In genomic region chr6:134578039-134578438, GRCm38 (mm10) we compare ENCODE assay signal across 21 mouse cellular contexts.
"Had no signal": no experiment of that assay in that cellular context is flagged by ENCODE, and none has a peak within 500 bp of the region (broad histone marks: within the 10 kb centered on the region; RNA-seq: fewer than 3 reads in every experiment).

No protein-coding gene starts in this region.

- H3K4me1 ChIP-seq: limb, embryonic 10.5 days; limb, embryonic 13.5 days; liver, embryonic 12.5 days; liver, embryonic 15.5 days had no signal

- DNase-seq: kidney, postnatal 25 days; layer of hippocampus, adult 9-11 months; liver; lung, adult 18-20 months; lung, postnatal 14 days; lung, postnatal 4 days; midbrain, embryonic 14.5 days; right cerebral cortex, adult 18-20 months; right cerebral cortex, postnatal 14 days; right cerebral cortex, postnatal 4 days; thymus, adult 2 months; thymus, postnatal 14 days; thymus, postnatal 4 days had no signal

- H3K27ac ChIP-seq: kidney, postnatal 0 days; layer of hippocampus, adult 2 months; limb, embryonic 10.5 days; limb, embryonic 13.5 days; liver, embryonic 12.5 days; liver, embryonic 15.5 days; stomach, postnatal 0 days had no signal

- H3K36me3 ChIP-seq: limb, embryonic 10.5 days; limb, embryonic 13.5 days; liver, embryonic 12.5 days; liver, embryonic 15.5 days had no signal

- H3K4me3 ChIP-seq: layer of hippocampus, adult 2 months; limb, embryonic 10.5 days; limb, embryonic 13.5 days; liver, embryonic 12.5 days; liver, embryonic 15.5 days had no signal

- H3K4me2 ChIP-seq: limb, embryonic 13.5 days; liver, embryonic 12.5 days; liver, embryonic 15.5 days; midbrain, embryonic 11.5 days had no signal

- H3K9ac ChIP-seq: limb, embryonic 13.5 days; liver, embryonic 12.5 days; liver, embryonic 15.5 days had no signal

- ATAC-seq: liver, embryonic 12.5 days had no signal

- H3K9me3 ChIP-seq: limb, embryonic 10.5 days; limb, embryonic 13.5 days; liver, embryonic 12.5 days; liver, embryonic 15.5 days had no signal
